In the genomic region with DNA sequence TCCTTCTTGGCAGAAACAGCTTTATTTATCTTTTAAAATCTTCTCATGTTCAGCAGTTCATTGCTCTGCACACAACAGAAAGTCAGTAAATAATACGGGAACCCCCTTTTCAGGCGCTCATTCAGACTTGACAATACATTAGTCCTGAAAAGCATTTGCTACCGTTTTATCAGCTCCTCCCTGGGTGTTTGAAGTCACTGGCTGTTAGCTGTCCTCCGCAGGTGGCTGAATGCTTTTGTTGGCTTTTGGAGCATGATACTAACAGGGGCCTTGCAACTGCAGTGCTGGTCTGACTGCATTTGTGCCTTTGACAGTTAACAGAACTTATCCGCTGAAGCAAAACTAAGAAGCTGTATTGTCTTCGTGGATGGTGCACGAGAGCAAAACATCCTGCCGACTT, we compare ENCODE assay signal across 12 mouse cellular contexts.
DNase-seq lines count a peak whose midpoint lies in the region; ATAC-seq lines count a peak whose summit lies in the region.
"Had no signal": no experiment of that assay in that cellular context is flagged by ENCODE, and none has a peak within 500 bp of the region (broad histone marks: within the 10 kb centered on the region; RNA-seq: fewer than 3 reads in every experiment).

No protein-coding gene starts in this region.

- intact Hi-C loops in heart, postnatal 10 days (cut with DNase I) = no loop called here

- peaks cover 6% of the 10 kb centered on the region; the same call in 1 of the 2 replicates for H3K4me1 ChIP-seq in heart, embryonic 12.5 days (replicated peaks)
- H3K4me1 ChIP-seq in hindbrain, embryonic 13.5 days (replicated peaks) = peaks cover 7% of the 10 kb centered on the region
- no peaks in the 10 kb centered on the region for H3K4me1 ChIP-seq in neural tube, embryonic 11.5 days (ENCODE audit: control insufficient read depth, insufficient read depth, low read length)
- H3K4me1 ChIP-seq: liver, embryonic 12.5 days had no signal

- no peak for ATAC-seq in heart, embryonic 12.5 days (ENCODE audit: insufficient number of reproducible peaks, low FRiP score)
- ATAC-seq in hindbrain, embryonic 13.5 days (ENCODE audit: low FRiP score) = no peak
- no peak for ATAC-seq in neural tube, embryonic 11.5 days (ENCODE audit: insufficient read depth, low FRiP score, low TSS enrichment)
- no peak for ATAC-seq in frontal cortex, adult (ENCODE audit: low TSS enrichment)
- ATAC-seq: liver, embryonic 12.5 days had no signal

- H3K9ac ChIP-seq in heart, embryonic 12.5 days = 0 out of 2 replicates have a peak overlapping the region, but pooled peaks have one; percentile 25
- no peak overlapping the region; the same call in 1 of the 2 replicates for H3K9ac ChIP-seq in hindbrain, embryonic 13.5 days
- H3K9ac ChIP-seq in neural tube, embryonic 11.5 days (ENCODE audit: low read length) = no peak overlapping the region
- H3K9ac ChIP-seq: kidney, embryonic 15.5 days; liver, embryonic 12.5 days had no signal

- no peaks in the 10 kb centered on the region for H3K36me3 ChIP-seq in heart, embryonic 12.5 days
- no peaks in the 10 kb centered on the region for H3K36me3 ChIP-seq in hindbrain, embryonic 13.5 days
- no peaks in the 10 kb centered on the region for H3K36me3 ChIP-seq in neural tube, embryonic 11.5 days (ENCODE audit: control insufficient read depth, insufficient read depth, low read length)
- H3K36me3 ChIP-seq: kidney, embryonic 15.5 days; liver, embryonic 12.5 days had no signal

- WGBS in heart, embryonic 12.5 days = 20% methylated on average over 8 of the region's 8 CpGs
- WGBS in hindbrain, embryonic 13.5 days = 4% methylated on average over 8 of the region's 8 CpGs
- WGBS in neural tube, embryonic 11.5 days = 13% methylated on average over 8 of the region's 8 CpGs

- no peaks in the 10 kb centered on the region for H3K9me3 ChIP-seq in heart, embryonic 12.5 days (replicated peaks)
- H3K9me3 ChIP-seq in hindbrain, embryonic 13.5 days = no peaks in the 10 kb centered on the region
- H3K9me3 ChIP-seq in neural tube, embryonic 11.5 days (ENCODE audit: control insufficient read depth, low read length) = no peaks in the 10 kb centered on the region
- H3K9me3 ChIP-seq: kidney, embryonic 15.5 days; liver, embryonic 12.5 days had no signal

- DNase-seq in heart, postnatal 10 days = no peak
- DNase-seq in embryo, embryonic 10 days (ENCODE audit: low spot score) = peak; percentile 36
- DNase-seq in neural tube, embryonic 11.5 days (ENCODE audit: low spot score) = peak; percentile 29
- no peak for DNase-seq in T-cell, adult 2 months (ENCODE audit: low spot score)
- no peak for DNase-seq in adrenal gland, postnatal 14 days

- peak overlapping the region; percentile 37 for H3K4me2 ChIP-seq in heart, embryonic 12.5 days
- H3K4me2 ChIP-seq in hindbrain, embryonic 13.5 days = peak overlapping the region; percentile 20
- no peak overlapping the region for H3K4me2 ChIP-seq in neural tube, embryonic 11.5 days (ENCODE audit: low read depth)
- H3K4me2 ChIP-seq: kidney, embryonic 15.5 days; liver, embryonic 12.5 days had no signal

- no peaks in the 10 kb centered on the region for H3K27me3 ChIP-seq in heart, embryonic 12.5 days (replicated peaks)
- no peaks in the 10 kb centered on the region for H3K27me3 ChIP-seq in hindbrain, embryonic 13.5 days
- no peaks in the 10 kb centered on the region for H3K27me3 ChIP-seq in neural tube, embryonic 11.5 days (ENCODE audit: control insufficient read depth, insufficient read depth, low read length)
- H3K27me3 ChIP-seq: kidney, embryonic 15.5 days; liver, embryonic 12.5 days had no signal

- no peak overlapping the region for H3K27ac ChIP-seq in heart, embryonic 12.5 days (ENCODE audit: poor library complexity, severe bottlenecking)
- no peak overlapping the region for H3K27ac ChIP-seq in hindbrain, embryonic 13.5 days
- no peak overlapping the region for H3K27ac ChIP-seq in neural tube, embryonic 11.5 days (ENCODE audit: low read depth, low read length)
- H3K27ac ChIP-seq: kidney, embryonic 15.5 days; left cerebral cortex, adult 2 months; liver, embryonic 12.5 days had no signal

- no peak overlapping the region for H3K4me3 ChIP-seq in heart, embryonic 12.5 days
- no peak overlapping the region for H3K4me3 ChIP-seq in hindbrain, embryonic 13.5 days
- no peak overlapping the region for H3K4me3 ChIP-seq in neural tube, embryonic 11.5 days (ENCODE audit: low read depth, low read length)
- H3K4me3 ChIP-seq: erythroblast, embryonic 14.5 days; kidney, embryonic 15.5 days; left cerebral cortex, adult 2 months; liver, embryonic 12.5 days had no signal

Comparison
In these comparisons a context has a peak if more than half of its experiments do, and no peak if none do; other contexts are left out.
1. DNase-seq: peak in embryo, embryonic 10 days (single experiment) and neural tube, embryonic 11.5 days (single experiment); none in heart, postnatal 10 days (0 of 2), T-cell, adult 2 months (single experiment) and adrenal gland, postnatal 14 days (single experiment).